Mouse (Mus musculus): ENCODE data around the gene Camk1.

Camk1 gene

DNA sequence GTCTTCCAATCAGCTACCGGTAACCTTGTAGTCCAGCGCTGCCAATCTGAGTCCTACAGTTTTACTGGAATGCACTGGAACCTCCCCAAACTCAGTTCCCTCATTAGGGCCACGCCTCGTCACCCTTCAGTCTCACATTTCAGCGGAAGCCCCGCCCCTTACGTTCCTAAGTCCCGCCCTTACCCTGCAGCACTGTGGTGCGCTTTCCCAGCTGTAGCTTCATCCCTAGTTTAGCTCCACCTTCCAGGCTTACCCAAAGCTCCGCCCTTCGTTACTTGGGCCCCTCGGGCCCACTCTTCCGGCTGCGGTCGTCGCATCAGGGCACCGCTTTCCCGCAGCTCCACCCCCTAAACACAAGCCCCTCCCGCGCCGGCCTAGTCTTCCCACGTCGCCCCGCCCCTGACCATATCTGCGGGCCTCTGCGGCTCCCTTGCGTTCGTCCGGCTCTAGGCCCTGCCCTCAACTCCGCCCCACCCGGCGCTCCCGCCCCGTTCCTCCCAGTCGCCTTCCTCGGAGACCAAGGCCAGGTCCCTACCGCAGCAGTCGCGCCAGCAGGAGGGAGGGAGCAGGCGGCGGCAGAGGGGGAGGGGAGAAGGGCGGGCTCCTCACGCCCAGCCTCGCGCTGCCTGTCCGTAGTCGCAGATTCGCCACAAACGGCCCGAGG is 37.3 kb downstream of the Camk1 start:
- peak; percentile 100 for DNase-seq (ENCODE audit: low spot score)

DNA sequence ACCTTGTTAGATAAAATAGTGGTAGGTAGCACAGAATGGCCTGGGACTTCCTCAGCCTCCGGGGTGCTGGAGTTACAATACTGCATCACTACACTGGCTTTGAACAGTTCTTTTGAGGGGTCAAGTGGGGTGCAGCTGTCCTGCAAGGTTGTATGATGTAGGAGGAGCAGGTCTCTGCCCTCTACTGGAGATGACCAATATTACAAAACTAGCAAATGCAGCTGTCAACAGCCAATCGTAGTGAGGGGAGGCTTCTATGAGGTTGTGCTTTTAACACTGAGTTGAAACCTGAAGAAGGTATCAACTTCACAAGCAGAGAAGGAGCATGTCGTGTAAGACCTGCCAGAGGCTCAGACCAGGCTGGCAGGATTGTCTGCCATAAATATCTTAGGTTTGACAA is 41.5 kb downstream of the Camk1 start:
- no peak for DNase-seq (ENCODE audit: low spot score)

DNA sequence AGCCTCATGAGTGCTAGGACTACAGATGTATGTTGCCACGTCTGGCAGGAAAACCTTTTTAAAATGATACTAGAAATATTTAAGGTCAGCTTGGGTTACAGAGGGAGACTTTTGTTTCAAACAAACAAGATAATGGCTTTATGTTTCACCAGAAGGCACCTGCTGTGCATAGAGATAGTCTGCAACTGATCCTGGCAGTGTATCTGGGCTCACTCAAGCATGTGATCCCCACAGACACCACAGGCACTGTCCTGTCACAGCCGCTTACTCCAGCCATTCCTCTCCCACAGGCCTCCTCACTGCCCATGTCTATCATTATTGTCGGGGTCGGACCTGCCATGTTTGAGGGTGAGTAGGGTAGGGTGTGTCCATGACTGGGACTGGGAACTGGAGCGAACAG is 42.4 kb downstream of the Camk1 start:
- DNase-seq (ENCODE audit: low spot score), result no peak

DNA sequence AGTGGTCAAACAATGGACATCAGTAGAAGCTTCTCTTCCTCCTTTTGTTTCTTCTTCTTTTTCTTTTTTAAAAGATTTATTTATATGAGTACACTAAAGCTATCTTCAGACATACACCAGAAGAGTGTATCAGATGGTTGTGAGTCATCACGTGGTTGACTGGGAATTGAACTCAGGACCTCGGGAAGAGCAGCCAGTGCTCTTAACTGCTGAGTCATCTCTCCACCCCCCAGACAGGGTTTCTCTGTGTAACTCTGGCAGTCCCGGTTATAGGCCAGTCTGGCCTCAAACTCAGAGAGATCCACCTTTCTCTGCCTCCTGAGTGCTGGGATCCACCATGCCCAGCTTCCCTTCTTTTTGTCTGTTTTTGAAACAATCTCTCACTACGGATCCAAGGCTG is 47.1 kb downstream of the Camk1 start:
- DNase-seq (ENCODE audit: low spot score), result no peak

DNA sequence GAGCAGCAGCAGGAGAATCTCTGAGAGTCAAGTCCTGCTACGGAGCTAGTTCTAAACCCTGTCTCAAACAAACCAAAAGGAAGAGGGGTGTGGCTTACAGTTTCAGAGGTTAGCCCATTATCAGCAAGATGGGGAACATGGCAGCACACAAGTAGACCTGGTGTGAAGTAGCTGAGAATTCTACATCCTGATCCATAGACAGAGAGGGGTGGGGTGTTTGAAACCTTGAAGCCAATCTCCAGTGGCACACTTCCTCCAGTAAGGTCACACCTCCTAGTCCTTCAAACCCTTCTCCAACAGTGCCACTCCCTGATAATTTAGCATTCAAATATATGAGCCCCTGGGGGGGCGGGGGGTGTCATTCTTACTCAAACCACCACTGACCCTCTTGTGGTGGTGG is 47.7 kb downstream of the Camk1 start:
- DNase-seq (ENCODE audit: low spot score), result no peak

DNA sequence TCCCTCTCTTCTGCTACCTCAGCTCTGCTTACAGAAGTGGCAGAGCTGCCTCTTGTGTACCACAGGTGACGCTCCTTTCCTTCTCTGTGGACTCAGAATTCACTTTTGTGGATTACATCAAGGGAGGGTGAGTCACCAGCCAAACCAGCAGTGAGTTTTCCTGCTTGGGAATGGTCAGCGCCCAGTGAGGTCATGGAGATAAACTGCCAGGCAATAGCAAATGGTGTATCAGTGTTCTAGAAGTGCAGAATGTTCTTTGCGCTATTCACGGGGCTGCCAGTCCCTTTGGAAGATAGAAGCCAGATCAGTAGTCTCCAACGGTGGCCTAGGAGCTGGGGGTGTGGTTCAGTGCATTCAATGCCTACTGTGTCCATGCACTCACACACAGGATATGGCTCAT is 50.8 kb downstream of the Camk1 start:
- DNase-seq (ENCODE audit: low spot score), result no peak

DNA sequence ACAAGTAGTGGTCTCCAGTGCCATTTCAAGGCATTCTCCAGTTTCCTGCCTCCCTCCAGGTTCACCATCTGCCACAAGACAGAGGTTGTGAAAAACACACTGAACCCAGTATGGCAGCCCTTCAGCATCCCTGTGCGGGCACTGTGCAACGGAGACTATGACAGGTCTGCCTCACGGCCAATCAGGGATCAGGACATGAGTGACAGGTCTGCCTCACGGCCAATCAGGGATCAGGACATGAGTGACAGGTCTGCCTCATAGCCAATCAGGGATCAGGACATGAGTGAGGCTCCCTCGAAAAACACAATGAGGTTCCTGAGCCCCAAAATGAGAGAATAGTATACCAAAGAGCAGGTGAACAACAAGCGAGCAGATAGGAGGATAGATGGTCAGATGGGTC is 53.4 kb downstream of the Camk1 start:
- DNase-seq (ENCODE audit: low spot score), result no peak

DNA sequence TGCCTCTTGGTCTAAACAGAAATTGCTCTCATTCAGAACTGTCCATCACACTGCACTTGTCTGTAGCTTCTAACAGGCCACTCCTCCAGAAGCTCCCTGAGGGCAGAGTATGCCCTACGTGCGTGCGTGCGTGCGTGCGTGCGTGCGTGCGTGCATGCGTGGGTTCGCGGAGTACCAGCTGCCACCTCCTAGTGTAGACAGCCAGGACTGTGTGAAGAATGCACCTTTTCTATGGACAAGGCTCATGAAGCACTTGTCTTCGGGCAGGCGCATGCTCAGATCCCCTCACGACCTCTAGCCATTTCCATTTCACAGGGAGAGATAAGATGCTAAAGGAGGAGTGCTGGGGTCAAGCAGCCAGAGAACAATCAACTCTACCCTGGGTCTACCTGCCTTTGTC is 54.4 kb downstream of the Camk1 start:
- DNase-seq (ENCODE audit: low spot score), result no peak

DNA sequence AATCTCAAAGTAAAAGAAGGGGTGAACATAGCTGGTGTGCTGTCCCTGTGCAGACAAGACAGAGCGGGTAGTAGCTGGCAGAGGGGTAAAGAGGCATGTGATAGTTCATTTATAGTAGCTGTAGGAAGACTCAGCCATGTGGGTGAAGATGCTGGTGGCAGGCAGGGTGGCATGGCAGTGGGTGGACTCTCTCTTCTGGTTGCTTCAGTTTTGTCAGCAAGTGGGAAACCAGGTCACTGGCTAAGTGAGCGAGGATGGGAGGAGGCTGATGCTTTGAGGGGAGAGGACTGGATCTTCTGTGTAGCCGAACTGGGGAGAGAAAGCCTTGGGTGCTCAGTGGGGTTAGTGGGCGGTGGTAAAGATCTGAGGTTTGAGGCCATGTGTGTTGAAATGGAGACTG is 56.5 kb downstream of the Camk1 start:
- no peak for DNase-seq (ENCODE audit: low spot score)

DNA sequence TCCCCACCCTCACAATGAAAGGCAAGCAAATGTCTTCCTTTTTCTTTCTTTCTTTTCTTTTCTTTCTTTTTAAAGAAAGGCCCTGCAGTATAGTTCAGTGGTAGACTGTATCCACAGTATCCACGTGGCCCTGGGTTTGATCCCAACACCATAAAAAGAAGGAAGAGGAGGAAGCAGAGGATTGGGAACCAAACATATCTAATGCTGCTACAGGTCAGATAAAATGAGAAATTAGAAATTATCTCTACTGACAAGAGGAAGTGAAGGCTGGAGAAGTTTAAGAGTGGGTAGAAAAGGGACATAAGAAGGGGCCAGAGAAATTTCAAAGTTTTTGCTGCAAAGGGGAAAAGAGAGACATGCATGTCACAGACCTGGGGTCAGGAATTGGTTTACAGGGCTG is 57.5 kb downstream of the Camk1 start:
- no peak for DNase-seq (ENCODE audit: low spot score)

DNA sequence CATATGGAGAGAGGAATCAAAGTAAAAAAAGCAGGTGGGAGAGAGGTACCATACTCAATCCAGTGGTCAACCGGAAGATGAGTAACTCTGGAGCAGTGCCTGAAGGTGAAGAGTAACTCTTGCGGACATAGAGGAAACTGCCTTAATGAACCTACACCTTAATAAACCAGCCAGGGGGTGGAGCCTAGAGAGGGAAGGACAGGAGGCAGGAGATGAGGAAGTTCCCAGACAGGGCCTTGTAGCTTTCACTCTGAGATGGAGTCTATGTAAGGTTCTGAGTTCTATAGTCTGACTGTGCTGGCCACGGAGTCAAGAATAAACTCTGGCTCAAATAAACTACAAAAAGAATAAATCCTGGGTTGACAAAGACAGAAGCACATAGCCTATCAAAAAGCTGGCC is 58.9 kb downstream of the Camk1 start:
- DNase-seq (ENCODE audit: low spot score), result no peak

All from ovary, postnatal 36 days (tissue).